Mouse (Mus musculus) induced T-regulatory cell, adult 2 months (primary cell): Measurements from ENCODE around the gene Cbarp.
A peak's percentile ranks its signal among the peaks of the same experiment; 100 is the strongest.
"Not testable (repeated sequence)": the region's sequence is repeated elsewhere in the genome, so short reads cannot be mapped to it uniquely, and the experiment has no call there.

Experiments used
- DNase-seq: peaks from one replicate; pipeline ENCODE4 v3.0.0-alpha.2; 2012; ENCODE audit warnings: low read depth

Cbarp gene

GRCm38 (mm10) chr10:80170052-80170451, 29.4 kb upstream of the Cbarp start:
- peak; percentile 8 for DNase-seq

GRCm38 (mm10) chr10:80169651-80170050, 29.0 kb upstream of the Cbarp start:
- DNase-seq, result no peak

GRCm38 (mm10) chr10:80169070-80169469, 28.4 kb upstream of the Cbarp start:
- no peak for DNase-seq

GRCm38 (mm10) chr10:80168038-80168661, 27.5 kb upstream of the Cbarp start:
- DNase-seq, result peak; percentile 93

- DNase-seq, result peak; percentile 99
Measured at GRCm38 (mm10) chr10:80167460-80168037, 26.9 kb upstream of the Cbarp start.

GRCm38 (mm10) chr10:80166136-80166535, 25.5 kb upstream of the Cbarp start:
- not testable (repeated sequence) for DNase-seq

GRCm38 (mm10) chr10:80165392-80166128, 24.9 kb upstream of the Cbarp start, which contains the start of gene Cirbp:
TSS of gene Cirbp (plus strand) at chr10:80165985.
- DNase-seq, result no peak

GRCm38 (mm10) chr10:80164998-80165344, 24.3 kb upstream of the Cbarp start:
- peak; percentile 97 for DNase-seq

- DNase-seq, result no peak
Measured at GRCm38 (mm10) chr10:80164161-80164997, 23.7 kb upstream of the Cbarp start.

- DNase-seq, result no peak
Measured at GRCm38 (mm10) chr10:80163721-80164120, 23.1 kb upstream of the Cbarp start.

GRCm38 (mm10) chr10:80162716-80163299, 22.2 kb upstream of the Cbarp start:
- DNase-seq, result no peak

GRCm38 (mm10) chr10:80162243-80162608, 21.6 kb upstream of the Cbarp start:
- no peak for DNase-seq

GRCm38 (mm10) chr10:80161522-80162242, 21.0 kb upstream of the Cbarp start:
- DNase-seq, result peak; percentile 57

- DNase-seq, result peak; percentile 85
Measured at GRCm38 (mm10) chr10:80160455-80161371, 20.1 kb upstream of the Cbarp start.

- DNase-seq, result peak; percentile 100
Measured at GRCm38 (mm10) chr10:80159561-80160454, 19.2 kb upstream of the Cbarp start.

GRCm38 (mm10) chr10:80159021-80159560, 18.5 kb upstream of the Cbarp start:
- no peak for DNase-seq

GRCm38 (mm10) chr10:80158307-80158986, 17.8 kb upstream of the Cbarp start:
- DNase-seq, result peak; percentile 88
